Mouse (Mus musculus): ENCODE results near the gene Prmt8.
A peak's percentile ranks its signal among the peaks of the same experiment; 100 is the strongest.

Gene Prmt8

GRCm38 (mm10) chr6:127739921-127740320, 29.4 kb downstream of the Prmt8 start:
- DNase-seq (ENCODE audit: low read depth, low spot score) = no peak

- DNase-seq (ENCODE audit: low read depth, low spot score) = no peak
Observed at GRCm38 (mm10) chr6:127735130-127735981, 33.9 kb downstream of the Prmt8 start.

DNA sequence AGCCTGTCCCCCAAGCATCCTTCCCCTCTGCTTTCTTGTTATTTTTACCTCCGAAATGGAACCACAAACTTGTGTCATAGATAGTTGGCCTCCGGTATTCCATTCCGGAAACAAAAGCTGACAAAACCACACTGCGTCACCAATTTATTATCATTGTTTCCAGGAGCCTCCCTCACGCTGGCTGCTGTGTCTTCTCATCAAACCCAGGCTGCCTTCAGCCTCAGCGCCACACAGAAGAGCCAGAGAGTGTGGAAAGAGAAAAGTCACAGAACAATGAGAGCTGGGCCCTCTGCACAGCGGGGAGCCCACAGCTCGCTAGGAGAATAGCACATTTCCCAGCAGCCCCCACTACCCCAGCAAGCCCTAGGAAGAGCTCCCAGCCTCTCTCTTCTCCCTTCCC, 46.1 kb downstream of the Prmt8 start:
- DNase-seq (ENCODE audit: low read depth, low spot score) = no peak

- no peak for DNase-seq (ENCODE audit: low read depth, low spot score)
Observed at GRCm38 (mm10) chr6:127719875-127720274, 49.4 kb downstream of the Prmt8 start.

GRCm38 (mm10) chr6:127717239-127718137, 51.8 kb downstream of the Prmt8 start:
- no peak for DNase-seq (ENCODE audit: low read depth, low spot score)

GRCm38 (mm10) chr6:127715428-127715827, 53.8 kb downstream of the Prmt8 start:
- DNase-seq (ENCODE audit: low read depth, low spot score) = no peak

GRCm38 (mm10) chr6:127714906-127715305, 54.4 kb downstream of the Prmt8 start:
- DNase-seq (ENCODE audit: low read depth, low spot score) = no peak

GRCm38 (mm10) chr6:127708218-127708628, 61.0 kb downstream of the Prmt8 start:
- no peak for DNase-seq (ENCODE audit: low read depth, low spot score)

GRCm38 (mm10) chr6:127701036-127701783, 68.1 kb downstream of the Prmt8 start:
- DNase-seq (ENCODE audit: low read depth, low spot score) = peak; percentile 20

GRCm38 (mm10) chr6:127693681-127694080, 75.6 kb downstream of the Prmt8 start:
- DNase-seq (ENCODE audit: low read depth, low spot score) = no peak

DNA sequence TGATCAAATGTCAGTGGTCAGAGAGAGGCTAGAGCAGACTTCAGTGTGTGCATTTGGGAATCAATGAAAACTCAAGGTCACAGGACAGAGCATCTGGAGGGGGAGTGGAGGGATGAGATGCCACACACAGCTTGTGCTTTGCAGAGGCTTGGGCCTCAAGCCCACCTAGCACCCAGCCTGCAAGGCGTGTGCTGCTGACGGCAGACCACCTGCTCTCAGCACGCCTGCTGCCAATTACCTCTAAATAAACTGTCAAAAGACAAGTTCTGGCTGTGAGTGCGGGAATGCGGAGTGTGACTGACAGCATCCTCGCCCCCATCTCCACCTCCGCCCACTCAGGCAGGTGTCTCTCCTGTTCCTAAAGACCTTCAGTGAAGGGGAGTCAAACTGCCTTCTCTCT, 77.0 kb downstream of the Prmt8 start:
- DNase-seq (ENCODE audit: low read depth, low spot score) = no peak

DNA sequence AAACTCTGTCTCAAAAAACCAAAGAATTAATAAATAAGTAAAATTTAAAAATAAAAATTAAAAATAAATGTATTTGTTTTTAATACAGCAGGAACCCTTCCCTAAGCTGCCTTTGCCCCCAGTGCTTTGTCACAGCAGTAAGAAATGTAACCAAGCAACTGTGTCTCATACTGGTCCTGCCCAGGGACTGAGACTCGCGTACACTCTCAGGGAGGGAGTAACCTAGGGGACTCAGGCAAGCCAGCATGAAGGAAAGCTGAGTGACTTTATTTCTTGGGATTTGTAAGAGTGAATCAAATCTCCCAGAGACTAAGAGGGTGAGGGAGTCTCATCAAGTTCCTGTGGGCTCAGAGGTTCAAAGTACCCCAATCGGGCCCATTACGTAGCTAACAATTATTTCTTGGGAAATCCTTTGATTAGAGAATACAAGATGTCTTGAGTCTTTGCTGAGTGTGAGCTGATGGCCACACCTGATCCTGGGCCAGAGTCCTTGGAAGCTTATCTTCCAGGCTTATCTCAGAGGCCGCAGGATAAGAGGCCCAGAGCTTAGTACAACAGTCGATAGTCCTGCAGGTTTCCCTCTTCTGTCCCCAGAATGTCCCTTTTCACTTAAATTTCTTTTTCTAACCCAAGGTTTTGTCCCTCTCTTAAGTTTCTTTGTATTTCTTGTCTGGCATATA, 82.0 kb downstream of the Prmt8 start:
- no peak for DNase-seq (ENCODE audit: low read depth, low spot score)

DNA sequence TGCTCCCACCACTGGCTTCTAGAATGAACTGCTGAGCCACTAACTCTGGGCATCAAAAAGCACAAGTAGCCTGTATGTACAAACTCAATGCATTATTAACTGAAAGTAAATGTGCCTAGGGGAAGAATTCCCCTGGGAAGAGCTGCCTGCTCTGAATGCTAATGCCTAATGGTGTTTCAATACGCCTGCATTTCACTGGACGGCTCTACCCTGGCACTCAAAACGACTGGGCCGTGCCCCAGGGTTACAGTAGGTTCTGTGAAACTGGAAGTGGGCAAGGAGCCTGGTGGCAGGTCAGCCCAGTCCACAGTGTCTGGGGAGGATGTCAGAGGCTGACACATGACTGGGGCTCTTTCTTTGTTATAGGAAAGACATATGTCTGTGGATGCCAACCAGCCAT, 84.3 kb downstream of the Prmt8 start:
- DNase-seq (ENCODE audit: low read depth, low spot score) = no peak

GRCm38 (mm10) chr6:127683561-127683960, 85.7 kb downstream of the Prmt8 start:
- DNase-seq (ENCODE audit: low read depth, low spot score) = no peak

DNA sequence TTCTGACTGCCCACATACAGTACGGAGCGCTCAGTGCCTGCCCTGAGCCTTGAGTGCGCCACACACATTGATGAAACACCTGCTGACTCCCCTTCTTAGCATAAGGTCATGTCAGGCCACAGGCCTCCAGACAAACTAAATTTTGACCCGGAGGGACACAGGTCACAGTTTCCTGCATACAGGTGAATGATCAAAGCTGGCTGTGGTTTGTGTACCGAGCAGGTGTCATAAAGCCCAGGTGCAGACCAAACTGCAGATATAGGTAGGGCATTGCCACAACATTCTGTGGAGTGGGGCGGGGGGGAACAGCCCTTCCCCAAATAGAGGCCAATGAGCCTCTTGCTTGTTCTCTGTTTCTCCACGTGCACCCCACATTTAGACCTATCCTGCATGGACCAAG, 88.5 kb downstream of the Prmt8 start:
- no peak for DNase-seq (ENCODE audit: low read depth, low spot score)

DNA sequence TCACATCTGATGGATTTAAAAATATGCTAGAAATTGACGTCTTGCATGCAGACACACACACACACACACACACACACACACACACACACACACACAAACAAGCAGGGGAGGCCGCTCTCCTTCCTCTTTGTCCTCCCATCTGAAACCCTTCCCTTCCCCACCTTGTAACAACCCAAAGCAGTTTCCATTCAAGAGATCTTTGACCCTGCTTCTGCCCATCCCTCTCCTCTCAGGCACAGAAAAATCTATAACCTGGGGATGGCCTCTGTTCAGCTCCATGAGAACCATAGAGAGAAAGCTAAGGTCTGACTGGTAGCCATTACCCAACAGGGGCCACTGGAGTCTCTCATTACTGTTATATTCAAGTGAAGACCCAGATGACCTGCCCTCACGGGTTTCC, 90.3 kb downstream of the Prmt8 start:
- DNase-seq (ENCODE audit: low read depth, low spot score) = no peak

GRCm38 (mm10) chr6:127678320-127678719, 91.0 kb downstream of the Prmt8 start:
- DNase-seq (ENCODE audit: low read depth, low spot score) = no peak

DNA sequence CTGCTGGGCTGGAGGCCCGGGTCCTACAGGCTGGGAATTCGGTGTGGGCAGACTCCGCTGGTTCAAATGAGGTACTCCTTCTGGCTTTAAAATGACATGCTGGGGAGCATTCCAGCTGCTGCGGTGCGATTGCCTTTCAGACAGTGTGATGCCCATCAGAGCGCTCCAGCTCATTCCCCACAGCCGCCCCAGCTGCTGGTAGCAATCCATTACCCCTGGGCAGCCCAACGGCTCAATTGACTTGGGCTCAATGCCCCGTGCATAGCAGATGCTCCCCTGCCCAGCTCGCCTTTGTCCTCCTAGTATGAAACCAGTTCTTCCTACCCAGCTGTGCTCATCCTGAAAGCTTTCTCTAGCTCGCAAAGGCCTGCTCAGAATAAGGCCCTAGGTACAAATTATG, 92.4 kb downstream of the Prmt8 start:
- DNase-seq (ENCODE audit: low read depth, low spot score) = no peak

- no peak for DNase-seq (ENCODE audit: low read depth, low spot score)
Observed at GRCm38 (mm10) chr6:127672071-127672470, 97.2 kb downstream of the Prmt8 start.

- no peak for DNase-seq (ENCODE audit: low read depth, low spot score)
Observed at GRCm38 (mm10) chr6:127670031-127670430, 99.2 kb downstream of the Prmt8 start.

- DNase-seq (ENCODE audit: low read depth, low spot score) = no peak
Observed at GRCm38 (mm10) chr6:127669313-127669712, 100.0 kb downstream of the Prmt8 start.

Measured in WW6 (cell line).